Mouse (Mus musculus): ENCODE measurements around the gene Cotl1.

Cotl1 gene

GRCm38 (mm10) chr8:119785764-119786405 lies 54.5 kb downstream of the Cotl1 start:
- no peak for DNase-seq

DNA sequence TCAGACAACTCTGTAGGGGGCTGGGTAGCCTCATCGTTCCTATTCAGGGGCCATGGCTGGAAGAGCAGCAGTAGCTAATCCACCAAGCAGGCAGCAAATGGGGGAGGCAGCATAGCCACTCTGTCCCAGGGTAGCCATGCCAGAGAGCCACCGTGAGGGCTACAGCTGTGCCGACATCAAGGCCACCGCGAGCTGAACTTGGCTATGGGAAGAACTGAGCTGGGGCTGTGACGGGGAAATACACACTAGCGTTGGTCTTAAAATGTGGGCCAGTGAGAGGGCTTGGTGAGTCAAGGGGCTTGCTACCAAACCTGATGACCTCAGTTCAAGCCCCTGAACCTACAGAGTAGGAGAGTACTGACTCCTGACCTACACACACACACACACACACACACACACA lies 55.7 kb downstream of the Cotl1 start:
- DNase-seq = no peak

DNA sequence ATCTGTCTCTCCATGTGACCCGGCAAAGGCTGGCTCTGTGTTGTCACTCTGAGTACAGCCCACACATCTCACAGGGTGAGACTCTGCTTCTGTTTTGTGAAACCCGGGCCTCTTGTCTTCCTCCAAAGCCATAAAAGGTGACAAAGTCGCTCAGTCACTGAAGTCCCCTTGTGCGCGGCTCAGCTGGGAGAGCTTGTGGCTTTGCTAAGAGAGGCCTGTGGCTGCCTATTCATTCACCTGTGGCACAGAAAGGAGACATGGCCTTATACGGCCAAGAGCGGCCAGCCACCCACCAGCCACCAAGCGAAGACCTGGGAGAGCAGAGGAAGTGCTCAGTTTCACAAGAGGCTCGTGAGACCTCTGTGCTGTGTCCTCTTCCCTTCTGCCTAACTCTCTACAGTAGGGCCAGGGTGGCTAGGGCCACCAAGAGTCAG lies 56.2 kb downstream of the Cotl1 start:
- no peak for DNase-seq

- DNase-seq = no peak
Measured at GRCm38 (mm10) chr8:119783579-119783978, 56.8 kb downstream of the Cotl1 start.

DNA sequence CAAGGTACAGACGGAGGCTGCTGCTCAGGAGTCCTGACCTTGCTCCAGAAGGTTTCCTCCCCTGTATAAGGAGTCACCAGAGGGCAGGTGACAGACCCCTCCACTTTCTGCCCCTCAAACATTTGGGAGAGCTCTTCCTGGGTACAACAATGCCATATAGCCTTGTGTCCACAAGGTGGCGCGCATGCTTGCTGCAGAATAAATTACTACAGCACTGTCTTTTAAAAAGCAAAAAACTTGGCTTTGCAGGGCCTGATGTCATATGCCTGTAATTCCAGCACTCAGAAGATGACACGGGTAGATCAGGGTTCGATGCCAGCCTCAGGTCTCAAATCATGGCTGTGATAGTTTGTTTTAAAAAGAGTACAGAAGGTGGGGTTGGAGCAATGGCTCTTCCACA lies 57.6 kb downstream of the Cotl1 start:
- peak; percentile 82 for DNase-seq

- peak; percentile 25 for DNase-seq
Measured at GRCm38 (mm10) chr8:119781086-119781840, 59.1 kb downstream of the Cotl1 start.

- no peak for DNase-seq
Measured at GRCm38 (mm10) chr8:119780402-119781049, 59.8 kb downstream of the Cotl1 start.

GRCm38 (mm10) chr8:119779013-119779737 lies 61.2 kb downstream of the Cotl1 start:
- peak; percentile 91 for DNase-seq

DNA sequence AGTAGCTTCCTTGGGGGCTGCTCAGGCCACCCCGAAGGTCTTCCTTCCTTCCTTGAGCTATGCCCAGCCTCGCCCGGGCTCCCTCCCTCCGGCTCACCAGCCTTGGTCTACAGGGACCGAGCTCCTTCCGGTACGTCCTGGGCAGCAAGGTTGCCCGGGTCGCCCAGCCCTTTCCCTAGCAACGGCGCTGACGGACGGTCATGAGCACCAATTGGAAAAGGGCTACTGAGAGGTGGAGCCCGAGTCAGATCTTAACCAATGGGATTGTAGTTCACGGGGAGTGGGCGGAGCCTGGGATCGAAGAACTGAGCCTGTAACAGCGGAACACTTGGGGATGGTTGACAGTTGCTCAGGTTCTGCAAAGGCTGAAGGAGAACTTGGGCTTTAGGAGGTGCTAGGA lies 62.1 kb downstream of the Cotl1 start, which contains the start of gene Tldc1:
Gene Tldc1, minus strand, starts transcription at position 154 of the 400 bp plus-strand sequence.
- peak; percentile 99 for DNase-seq

GRCm38 (mm10) chr8:119777765-119778164 lies 62.6 kb downstream of the Cotl1 start:
- DNase-seq = no peak

DNA sequence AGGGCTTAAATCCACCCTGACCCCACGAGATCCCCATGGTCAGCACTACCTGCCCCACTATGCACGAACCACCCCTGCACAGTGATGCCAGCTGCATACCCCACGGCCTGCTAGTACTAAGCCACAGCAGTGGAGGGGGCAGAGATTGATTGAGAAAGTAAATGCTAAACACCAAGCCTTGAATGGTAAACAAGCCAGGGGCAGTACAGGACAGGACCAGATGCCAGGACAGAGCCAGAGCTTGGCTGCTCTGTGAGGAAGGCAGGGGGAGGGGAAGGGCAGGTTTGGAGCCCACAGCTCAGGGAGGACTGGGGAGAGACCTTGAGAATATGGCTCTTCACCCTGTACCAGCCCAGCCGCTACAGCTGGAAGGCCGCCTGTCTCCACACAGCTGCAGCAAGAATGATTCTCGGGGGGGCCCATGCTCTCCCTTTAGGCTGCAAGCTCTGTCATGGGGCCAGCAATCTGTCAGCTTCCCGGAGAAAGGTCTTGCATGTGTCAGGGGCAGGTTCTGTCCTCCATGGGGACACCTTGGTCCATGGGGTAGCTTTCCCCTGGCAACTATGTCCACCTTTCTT lies 63.6 kb downstream of the Cotl1 start:
- DNase-seq = no peak

GRCm38 (mm10) chr8:119765761-119766444 lies 74.4 kb downstream of the Cotl1 start:
- DNase-seq = no peak

DNA sequence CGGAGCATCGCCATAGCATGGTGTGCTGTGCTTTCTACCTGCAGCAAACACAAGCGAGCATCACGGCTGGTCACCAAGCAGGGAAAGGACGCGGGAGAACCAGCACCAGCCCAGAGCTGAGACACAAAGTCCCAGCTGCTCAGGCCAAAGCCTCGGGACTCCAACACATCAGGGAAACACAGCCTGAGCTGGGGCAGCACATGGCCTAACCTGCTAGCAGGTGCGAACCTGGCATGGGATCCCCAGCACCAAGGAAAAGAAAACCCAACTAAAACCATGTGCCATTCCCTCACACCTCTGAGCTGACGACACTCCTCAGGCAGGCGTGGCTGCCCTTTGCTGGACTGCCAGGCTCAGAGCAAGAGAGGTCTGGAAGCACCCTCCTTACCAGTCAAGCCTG lies 75.0 kb downstream of the Cotl1 start:
- DNase-seq = no peak

GRCm38 (mm10) chr8:119762226-119763220 lies 77.8 kb downstream of the Cotl1 start:
- DNase-seq = no peak

- no peak for DNase-seq
Measured at GRCm38 (mm10) chr8:119761692-119762091, 78.7 kb downstream of the Cotl1 start.

Data from kidney, postnatal 14 days (tissue).